Mouse (Mus musculus) CH12.LX (cell line): ENCODE results near the gene Dph2. TPM values are rescaled to one million over a fixed set of nuclear protein-coding genes. Genes with fewer than 3 reads are reported as not detected.
A peak's percentile ranks its signal among the peaks of the same experiment; 100 is the strongest.

Experiments used
- DNase-seq: peaks from one replicate; pipeline ENCODE4 v3.0.0-alpha.2; 2013; ENCODE audit errors: extremely low read depth
- H3K27ac ChIP-seq: 2 replicates; pipeline ENCODE4 v1.5.1; 2012; ENCODE audit warnings: low read depth, mild to moderate bottlenecking, control low read depth, moderate library complexity; ENCODE audit not compliant: insufficient read depth
- H3K27me3 ChIP-seq: replicated peaks from 2 replicates; pipeline ENCODE3; 2012; ENCODE audit warnings: inconsistent platforms
- H3K36me3 ChIP-seq, 2 experiments: replicated peaks in 1 of 2; 2 replicates each; pipeline versions ENCODE3 to v1.6.1; 2012; ENCODE audit warnings: inconsistent platforms in 1 of 2, low read length in 1 of 2, mild to moderate bottlenecking in 1 of 2, mixed read lengths in 1 of 2, moderate library complexity in 1 of 2; ENCODE audit not compliant: control insufficient read depth in 1 of 2, insufficient read depth in 1 of 2
- H3K4me1 ChIP-seq, 2 experiments: 2 replicates each; pipeline ENCODE4 v1.6.1; 2012; ENCODE audit warnings: inconsistent platforms in 1 of 2, moderate library complexity in 1 of 2; ENCODE audit not compliant: insufficient read depth in 2 of 2, control insufficient read depth in 1 of 2
- H3K4me2 ChIP-seq: 2 replicates; pipeline ENCODE4 v1.6.1; 2012; ENCODE audit warnings: low read depth, mild to moderate bottlenecking, control low read depth; ENCODE audit not compliant: poor library complexity, insufficient read depth, severe bottlenecking
- H3K4me3 ChIP-seq, 3 experiments: fragments of 150-350 bp in 1 of 3; sonication (generic) in 1 of 3; replicated peaks in 1 of 3; 2 replicates each; pipeline versions ENCODE3 to v1.5.1; 2011 to 2012; ENCODE audit warnings: low read depth in 2 of 3, low read length in 2 of 3, mild to moderate bottlenecking in 2 of 3, moderate library complexity in 2 of 3, control low read depth in 1 of 3, improper control_type of control experiment in 1 of 3, inconsistent platforms in 1 of 3, mixed read lengths in 1 of 3; ENCODE audit not compliant: poor library complexity in 1 of 3
- H3K79me2 ChIP-seq: replicated peaks from 2 replicates; pipeline ENCODE4 v1.6.1; 2012; ENCODE audit warnings: mild to moderate bottlenecking, moderate library complexity; ENCODE audit not compliant: control insufficient read depth, poor library complexity, insufficient read depth, severe bottlenecking; ENCODE audit errors: extremely low read depth
- H3K9ac ChIP-seq: 2 replicates; pipeline ENCODE4 v1.6.1; 2012; ENCODE audit warnings: low read depth, mild to moderate bottlenecking, control low read depth, moderate library complexity; ENCODE audit not compliant: insufficient read depth
- H3K9me3 ChIP-seq: replicated peaks from 2 replicates; pipeline ENCODE3; 2012; ENCODE audit warnings: low read length, inconsistent platforms, mixed read lengths
- BHLHE40 ChIP-seq: IDR thresholded peaks from 2 replicates; pipeline ENCODE4 v1.6.1; 2011; ENCODE audit warnings: mild to moderate bottlenecking, low read depth, low read length, improper control_type of control experiment
- CHD2 ChIP-seq: IDR thresholded peaks from 2 replicates; pipeline ENCODE4 v1.6.1; 2011; ENCODE audit warnings: low read length, improper control_type of control experiment
- GABPA ChIP-seq: IDR thresholded peaks from 2 replicates; pipeline ENCODE4 v1.6.1; 2012; ENCODE audit warnings: low read depth, low read length, improper control_type of control experiment, inconsistent platforms; ENCODE audit not compliant: insufficient replicate concordance
- HCFC1 ChIP-seq: IDR thresholded peaks from 2 replicates; pipeline ENCODE4 v1.6.1; 2012; ENCODE audit warnings: low read depth, mild to moderate bottlenecking, inconsistent platforms, low read length, improper control_type of control experiment
- IRF4 ChIP-seq: IDR thresholded peaks from 2 replicates; pipeline ENCODE4 v1.6.1; 2014; ENCODE audit warnings: low read depth, mild to moderate bottlenecking, inconsistent platforms, low read length, improper control_type of control experiment
- JUN ChIP-seq: IDR thresholded peaks from 2 replicates; pipeline ENCODE4 v1.6.1; 2011; ENCODE audit warnings: low read depth, mild to moderate bottlenecking, low read length, improper control_type of control experiment, moderate library complexity; ENCODE audit not compliant: insufficient read depth
- KAT2A ChIP-seq: IDR thresholded peaks from 2 replicates; pipeline ENCODE4 v1.6.1; 2012; ENCODE audit warnings: low read length, improper control_type of control experiment, inconsistent platforms; ENCODE audit not compliant: insufficient replicate concordance
- MAFK ChIP-seq: IDR thresholded peaks from 2 replicates; pipeline ENCODE4 v1.6.1; 2011; ENCODE audit warnings: low read length, improper control_type of control experiment; ENCODE audit not compliant: insufficient replicate concordance
- MEF2A ChIP-seq: IDR thresholded peaks from 2 replicates; pipeline ENCODE4 v1.6.1; 2014; ENCODE audit warnings: low read depth, mild to moderate bottlenecking, inconsistent platforms, low read length, improper control_type of control experiment, borderline replicate concordance
- MYC ChIP-seq: IDR thresholded peaks from 2 replicates; pipeline ENCODE4 v1.6.1; 2011; ENCODE audit warnings: low read depth, mild to moderate bottlenecking, improper control_type of control experiment, low read length
- NELFE ChIP-seq: IDR thresholded peaks from 2 replicates; pipeline ENCODE4 v1.6.1; 2011; ENCODE audit warnings: low read depth, low read length, improper control_type of control experiment
- PAX5 ChIP-seq: IDR thresholded peaks from 2 replicates; pipeline ENCODE4 v1.6.1; 2012; ENCODE audit warnings: low read length, inconsistent platforms, mixed read lengths
- SIN3A ChIP-seq: IDR thresholded peaks from 2 replicates; pipeline ENCODE4 v1.6.1; 2012; ENCODE audit warnings: low read length, improper control_type of control experiment, inconsistent platforms
- TBP ChIP-seq: conservative IDR thresholded peaks from 2 replicates; pipeline ENCODE4 v1.6.1; 2011; ENCODE audit warnings: low read depth, low read length, improper control_type of control experiment
- UBTF ChIP-seq: IDR thresholded peaks from 2 replicates; pipeline ENCODE4 v1.6.1; 2012; ENCODE audit warnings: low read depth, mild to moderate bottlenecking, inconsistent platforms, low read length, improper control_type of control experiment, moderate library complexity
- USF2 ChIP-seq: conservative IDR thresholded peaks from 2 replicates; pipeline ENCODE4 v1.6.1; 2011; ENCODE audit warnings: low read depth, low read length, improper control_type of control experiment
- ZC3H11A ChIP-seq: IDR thresholded peaks from 2 replicates; pipeline ENCODE4 v1.6.1; 2012; ENCODE audit warnings: low read depth, mild to moderate bottlenecking, inconsistent platforms, low read length, improper control_type of control experiment
- ZMIZ1 ChIP-seq: IDR thresholded peaks from 2 replicates; pipeline ENCODE4 v1.6.1; 2012; ENCODE audit warnings: low read depth, mild to moderate bottlenecking, inconsistent platforms, low read length, improper control_type of control experiment
- ZNF384 ChIP-seq: IDR thresholded peaks from 2 replicates; pipeline ENCODE4 v1.6.1; 2012; ENCODE audit warnings: low read depth, low read length, improper control_type of control experiment, inconsistent platforms
- dilution Hi-C: fragments of 300-500 bp; cut with MboI; formaldehyde crosslinking; loops from 2 replicates; pipeline ENCODE4 v1.14.3; 2020; ENCODE audit warnings: low sequenced_read_pairs; ENCODE audit not compliant: extremely low pct_unique_long_range_greater_than_20kb, extremely low pct_ligation_motif_present
- in situ Hi-C: fragments of 300-500 bp; cut with MboI; formaldehyde crosslinking; loops from 3 replicates; pipeline ENCODE4 v1.14.3; 2019; ENCODE audit warnings: low sequenced_read_pairs, low pct_ligation_motif_present, low pct_unique_long_range_greater_than_20kb, mixed read lengths
- polyA plus RNA-seq: library from polyadenylated mRNA; unstranded; fragments of >175 nt; gene quantifications from 2 replicates; pipeline ENCODE4 v1.2.1, GENCODE M21; 2012; ENCODE audit warnings: low read depth; ENCODE audit not compliant: insufficient read length
- total RNA-seq, 2 experiments: library from RNA; depleted of rRNA; stranded (reverse); fragments of 300-350 nt in 1 of 2; fragments of >200 nt in 1 of 2; gene quantifications; 2 replicates each; pipeline ENCODE4 v1.2.3; 2012 to 2014

The Dph2 gene
- total and polyA plus RNA-seq, 3 experiments = 19.8 to 21.5 (median 20.8) TPM

GRCm38 (mm10) chr4:117917402-117917801 lies 25.6 kb upstream of the Dph2 start:
- H3K4me2 ChIP-seq = no peak overlapping the region
- no peaks in the 10 kb centered on the region for H3K9me3 ChIP-seq
- no peak for DNase-seq
- H3K27me3 ChIP-seq = no peaks in the 10 kb centered on the region
- H3K27ac ChIP-seq = no peak overlapping the region
- peaks cover under 1 to 14% of the 10 kb centered on the region in 2 experiments for H3K36me3 ChIP-seq
- no peak overlapping the region for H3K4me3 ChIP-seq
- no peak for TF ChIP-seq ZMIZ1
- no peak for TF ChIP-seq MAFK
- no peak for TF ChIP-seq HCFC1
- TF ChIP-seq KAT2A = no peak
- TF ChIP-seq BHLHE40 = no peak
- TF ChIP-seq CHD2 = no peak
- TF ChIP-seq SIN3A = no peak
- no peak for TF ChIP-seq USF2
- no peak for TF ChIP-seq GABPA
- TF ChIP-seq ZNF384 = no peak
- TF ChIP-seq JUN = no peak
- no peak for TF ChIP-seq NELFE
- no peak for TF ChIP-seq TBP
- no peak for TF ChIP-seq ZC3H11A
- no peak for TF ChIP-seq MEF2A
- peaks cover 6 to 50% of the 10 kb centered on the region in 2 experiments; a peak in 3 of 4 replicates for H3K4me1 ChIP-seq
- H3K9ac ChIP-seq = no peak overlapping the region
- peaks cover 12% of the 10 kb centered on the region; the same call in 1 of the 2 replicates for H3K79me2 ChIP-seq
- in situ Hi-C loops = loop anchor here (10.0 kb wide), 1 partner anchor 147 kb away; no protein-coding TSS in a partner anchor
- dilution Hi-C loops = no loop called here

DNA sequence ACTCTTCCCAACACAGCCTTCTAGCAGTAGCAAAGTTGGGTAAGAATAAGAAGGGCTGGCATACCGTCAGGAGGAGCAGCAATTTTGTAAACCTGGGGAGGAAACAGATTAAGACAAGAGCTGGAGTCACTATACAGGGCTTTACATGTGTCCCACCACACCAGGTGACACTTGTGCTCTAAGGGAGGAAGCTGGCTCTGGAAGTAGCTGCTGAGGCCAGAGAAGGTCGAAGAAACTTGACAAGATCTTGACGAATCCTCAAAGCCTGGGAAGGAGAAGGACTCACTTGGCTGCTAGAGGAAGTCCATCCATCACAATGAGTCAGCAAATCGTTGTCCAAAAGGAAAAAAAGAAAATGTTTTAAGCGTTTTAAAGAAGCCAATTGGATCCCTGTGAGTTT lies 24.6 kb upstream of the Dph2 start:
- in situ Hi-C loops (loop anchor here (10.0 kb wide), 1 partner anchor 148 kb away; no protein-coding TSS in a partner anchor), dilution Hi-C loops (no loop called here)
- no peak overlapping the region for H3K4me2 ChIP-seq
- no peak overlapping the region for H3K4me3 ChIP-seq
- H3K27me3 ChIP-seq = no peaks in the 10 kb centered on the region
- no peak overlapping the region for H3K27ac ChIP-seq
- H3K79me2 ChIP-seq = peaks cover 12% of the 10 kb centered on the region; the same call in 1 of the 2 replicates
- DNase-seq = no peak
- no peak for TF ChIP-seq IRF4
- TF ChIP-seq MAFK = no peak
- TF ChIP-seq ZC3H11A = no peak
- no peak for TF ChIP-seq PAX5
- no peak for TF ChIP-seq UBTF
- TF ChIP-seq MYC = no peak
- H3K9me3 ChIP-seq = no peaks in the 10 kb centered on the region
- peaks cover 6 to 48% of the 10 kb centered on the region in 2 experiments; a peak in 3 of 4 replicates for H3K4me1 ChIP-seq
- peaks cover 9 to 24% of the 10 kb centered on the region in 2 experiments for H3K36me3 ChIP-seq
- peak overlapping the region; percentile 82; the same call in 1 of the 2 replicates for H3K9ac ChIP-seq
